Mouse (Mus musculus) liver, postnatal 0 days (tissue): ENCODE measurements around the gene Adcy4. TPM values are rescaled to one million over a fixed set of nuclear protein-coding genes. Genes with fewer than 3 reads are reported as not detected.

Experiments
- ATAC-seq: fragments of 200-750 bp; cut with Nextera tagmentation; 2 replicates; pipeline ENCODE4 v1.8.0; 2017; ENCODE audit warnings: mild to moderate bottlenecking, moderate library complexity
- DNase-seq: peaks from one replicate; pipeline ENCODE4 v3.0.0-alpha.2; 2016
- H3K27ac ChIP-seq: fragments of 300-500 bp; sonication (generic); 2 replicates; pipeline ENCODE4 v1.5.1; 2014; ENCODE audit warnings: antibody characterized with exemption, moderate library complexity, mild to moderate bottlenecking, low read depth
- H3K27me3 ChIP-seq: fragments of 300-500 bp; sonication (generic); 2 replicates; pipeline ENCODE4 v1.6.1; 2014; ENCODE audit warnings: low read length, control low read depth, mixed read lengths; ENCODE audit not compliant: insufficient read depth
- H3K36me3 ChIP-seq: fragments of 300-500 bp; sonication (generic); replicated peaks from 2 replicates; pipeline ENCODE4 v1.6.1; 2014; ENCODE audit warnings: mild to moderate bottlenecking, control low read depth, low read length, moderate library complexity, mixed read lengths; ENCODE audit not compliant: insufficient read depth
- H3K4me1 ChIP-seq: fragments of 300-500 bp; sonication (generic); 2 replicates; pipeline ENCODE4 v1.6.1; 2014; ENCODE audit warnings: antibody characterized with exemption, mild to moderate bottlenecking, control low read depth; ENCODE audit not compliant: insufficient read depth
- H3K4me2 ChIP-seq: fragments of 300-500 bp; sonication (generic); 2 replicates; pipeline ENCODE4 v1.6.1; 2014; ENCODE audit warnings: low read depth, mild to moderate bottlenecking, low read length, moderate library complexity, mixed read lengths
- H3K4me3 ChIP-seq: fragments of 300-500 bp; sonication (generic); 2 replicates; pipeline ENCODE4 v1.5.1; 2014; ENCODE audit warnings: low read depth, low read length
- H3K9ac ChIP-seq: fragments of 300-500 bp; sonication (generic); replicated peaks from 2 replicates; pipeline ENCODE4 v1.6.1; 2014; ENCODE audit warnings: mild to moderate bottlenecking, moderate library complexity
- H3K9me3 ChIP-seq: fragments of 300-500 bp; sonication (generic); 2 replicates; pipeline ENCODE4 v1.6.1; 2016; ENCODE audit warnings: mild to moderate bottlenecking, control low read depth, low read length, mixed read lengths
- CTCF ChIP-seq: sonication (generic); IDR thresholded peaks from 2 replicates; pipeline ENCODE4 v1.5.1; 2016; ENCODE audit warnings: antibody characterized with exemption, low read depth
- EP300 ChIP-seq: IDR thresholded peaks from 2 replicates; pipeline ENCODE4 v1.6.1; 2016; ENCODE audit warnings: antibody characterized with exemption, low read depth, mild to moderate bottlenecking
- WGBS: fragments of 180-500 bp; shearing (Covaris S2); extraction: QIAGEN DNeasy Blood & Tissue Kit; methylation state at CpG from one replicate; pipeline ENCODE4 v1.1.7; 2014; ENCODE audit not compliant: insufficient replicate concordance; 5-methylcytosine and 5-hydroxymethylcytosine counted together
- polyA plus RNA-seq: library from polyadenylated mRNA; unstranded; fragments of >200 nt; fragmentation: Nextera tagmentation; extraction: Ambion mirVana; gene quantifications from 2 replicates; pipeline ENCODE4 v1.2.1, GENCODE M21; 2015

Gene Adcy4
- polyA plus RNA-seq, 1 experiment from 2014 or later, result 1.7 TPM

DNA sequence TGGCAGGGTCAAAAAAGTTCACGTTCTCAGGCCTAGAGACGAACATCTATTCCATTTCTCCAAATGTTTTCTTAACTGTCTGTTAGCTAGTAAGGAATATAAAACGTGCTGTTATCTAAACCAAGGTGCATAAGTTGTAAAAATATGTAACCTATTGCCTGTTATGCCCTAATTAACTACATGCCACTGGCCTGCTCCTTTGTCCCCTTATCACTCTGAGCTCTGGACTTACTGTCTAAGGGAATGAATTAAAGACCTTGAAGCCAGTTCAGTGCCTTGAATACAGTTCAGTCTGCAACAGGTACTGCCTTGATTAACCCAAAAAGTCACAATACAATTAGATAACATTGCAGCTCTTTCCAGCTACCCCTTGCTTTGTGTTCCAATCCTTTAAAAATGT lies 48.6 kb downstream of the Adcy4 start:
- DNase-seq, result no peak
- no peak overlapping the region for H3K4me3 ChIP-seq
- WGBS, result 70% methylated on average over 3 of the region's 3 CpGs
- H3K4me2 ChIP-seq, result no peak overlapping the region
- H3K36me3 ChIP-seq, result peaks cover 19% of the 10 kb centered on the region
- no peak overlapping the region for H3K27ac ChIP-seq
- ATAC-seq, result no peak
- H3K4me1 ChIP-seq, result peaks cover 8% of the 10 kb centered on the region; the same call in 1 of the 2 replicates
- no peaks in the 10 kb centered on the region for H3K9me3 ChIP-seq
- no peak overlapping the region for H3K9ac ChIP-seq
- no peaks in the 10 kb centered on the region for H3K27me3 ChIP-seq
- TF ChIP-seq CTCF (no peak), EP300 (no peak)

- no peak for TF ChIP-seq CTCF
- no peak for TF ChIP-seq EP300
- 61% methylated on average over 7 of the region's 7 CpGs for WGBS
- no peak overlapping the region for H3K27ac ChIP-seq
- no peak for DNase-seq
- H3K36me3 ChIP-seq, result peaks cover 14% of the 10 kb centered on the region
- H3K4me2 ChIP-seq, result no peak overlapping the region
- H3K27me3 ChIP-seq, result no peaks in the 10 kb centered on the region
- H3K4me3 ChIP-seq, result no peak overlapping the region
- ATAC-seq, result no peak
- H3K9ac ChIP-seq, result no peak overlapping the region
- peaks cover 8% of the 10 kb centered on the region; the same call in 1 of the 2 replicates for H3K4me1 ChIP-seq
- H3K9me3 ChIP-seq, result no peaks in the 10 kb centered on the region
Observed at GRCm38 (mm10) chr14:55734869-55735268, 49.0 kb downstream of the Adcy4 start.

- Histone ChIP-seq H3K4me1 (peaks cover 8% of the 10 kb centered on the region; the same call in 1 of the 2 replicates), H3K27ac (no peak overlapping the region), H3K36me3 (peaks cover 4% of the 10 kb centered on the region), H3K9ac (no peak overlapping the region), H3K27me3 (no peaks in the 10 kb centered on the region), H3K9me3 (no peaks in the 10 kb centered on the region), H3K4me3 (no peak overlapping the region), H3K4me2 (no peak overlapping the region)
- DNase-seq (no peak), ATAC-seq (no peak)
- 65% methylated on average over 10 of the region's 10 CpGs for WGBS
- TF ChIP-seq EP300 (no peak), CTCF (no peak)
Observed at GRCm38 (mm10) chr14:55733889-55734288, 50.0 kb downstream of the Adcy4 start.

DNA sequence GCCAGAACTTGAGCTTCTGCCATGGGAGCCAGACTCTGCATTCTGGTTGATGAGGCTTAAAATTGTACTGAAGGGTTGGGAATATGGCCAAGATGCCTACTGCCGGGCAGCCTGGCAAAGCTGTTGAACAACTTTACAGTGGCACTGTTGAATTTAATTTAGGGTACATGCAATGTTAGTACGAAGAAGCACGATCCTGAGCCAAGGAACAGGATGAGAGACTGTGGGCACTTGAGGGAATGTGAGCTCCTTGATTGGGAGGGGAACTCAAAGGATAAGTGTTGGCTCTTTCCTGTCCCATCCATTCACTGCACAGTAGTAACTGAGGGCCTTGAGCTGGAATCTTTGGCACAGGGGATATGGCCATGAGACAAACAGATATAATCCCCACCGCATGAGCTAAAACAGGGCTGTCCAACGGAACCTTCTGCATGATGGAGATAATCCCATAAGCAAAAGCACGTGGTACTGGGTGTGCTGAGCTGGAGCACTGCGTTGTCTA lies 53.3 kb downstream of the Adcy4 start:
- peak; percentile 25; the same call in 1 of the 2 replicates for ATAC-seq
- peaks cover 3% of the 10 kb centered on the region for H3K4me1 ChIP-seq

GRCm38 (mm10) chr14:55730116-55730515 lies 53.8 kb downstream of the Adcy4 start:
- DNase-seq (no peak), ATAC-seq (no peak)
- Histone ChIP-seq H3K9ac (no peak overlapping the region), H3K4me1 (peaks cover 8% of the 10 kb centered on the region), H3K4me3 (no peak overlapping the region), H3K27me3 (no peaks in the 10 kb centered on the region), H3K36me3 (no peaks in the 10 kb centered on the region), H3K9me3 (no peaks in the 10 kb centered on the region), H3K27ac (no peak overlapping the region), H3K4me2 (no peak overlapping the region)
- TF ChIP-seq CTCF (no peak), EP300 (no peak)
- 74% methylated on average over 7 of the region's 7 CpGs for WGBS

More for the DNA sequence above, 53.3 kb downstream of the Adcy4 start:
- Histone ChIP-seq H3K27ac (no peak overlapping the region), H3K9ac (no peak overlapping the region), H3K36me3 (no peaks in the 10 kb centered on the region), H3K4me2 (no peak overlapping the region), H3K27me3 (no peaks in the 10 kb centered on the region), H3K9me3 (no peaks in the 10 kb centered on the region), H3K4me3 (no peak overlapping the region)
- DNase-seq, result no peak
- whole genome bisulfite sequencing, result 71% methylated on average over 7 of the region's 7 CpGs
- no peak for TF ChIP-seq CTCF
- no peak for TF ChIP-seq EP300

- ATAC-seq, result no peak
- DNase-seq, result no peak
- no peak overlapping the region for H3K4me2 ChIP-seq
- no peaks in the 10 kb centered on the region for H3K27me3 ChIP-seq
- 0 out of 2 replicates have a peak overlapping the region, but pooled peaks have one; percentile 3 for H3K27ac ChIP-seq
- 56% methylated on average over 8 of the region's 8 CpGs for WGBS
- H3K4me3 ChIP-seq, result no peak overlapping the region
- no peaks in the 10 kb centered on the region for H3K36me3 ChIP-seq
- no peak overlapping the region for H3K9ac ChIP-seq
- TF ChIP-seq EP300 (no peak), CTCF (no peak)
- H3K9me3 ChIP-seq, result no peaks in the 10 kb centered on the region
- peaks cover 13% of the 10 kb centered on the region for H3K4me1 ChIP-seq
Observed at GRCm38 (mm10) chr14:55727889-55728685, 55.8 kb downstream of the Adcy4 start.
